Mouse (Mus musculus): ENCODE measurements around the gene Astn2. TPM values are rescaled to one million over a fixed set of nuclear protein-coding genes. Genes with fewer than 3 reads are reported as not detected.

Astn2 gene
- polyA plus RNA-seq, 1 experiment: not detected

GRCm38 (mm10) chr4:66276096-66276495 lies 128.3 kb downstream of the Astn2 start:
- WGBS: 89% methylated on average over 4 of the region's 4 CpGs
- Histone ChIP-seq H3K27ac (ENCODE audit: insufficient read depth, low read depth, low read length) (no peak overlapping the region), H3K4me3 (ENCODE audit: insufficient read depth, low read depth, low read length) (no peak overlapping the region), H3K4me1 (ENCODE audit: control insufficient read depth, insufficient read depth, low read length) (no peaks in the 10 kb centered on the region)
- TF ChIP-seq CTCF (IDR thresholded peaks at IDR 0.05; ENCODE audit: insufficient read depth, low read depth, low read length): no peak
- TF ChIP-seq POLR2A (IDR thresholded peaks at IDR 0.05; ENCODE audit: insufficient read depth, low read depth, low read length): no peak

GRCm38 (mm10) chr4:66271550-66272117 lies 132.8 kb downstream of the Astn2 start:
- Histone ChIP-seq H3K4me3 (ENCODE audit: insufficient read depth, low read depth, low read length) (no peak overlapping the region), H3K4me1 (ENCODE audit: control insufficient read depth, insufficient read depth, low read length) (no peaks in the 10 kb centered on the region), H3K27ac (ENCODE audit: insufficient read depth, low read depth, low read length) (no peak overlapping the region)
- no peak for TF ChIP-seq CTCF (IDR thresholded peaks at IDR 0.05; ENCODE audit: insufficient read depth, low read depth, low read length)
- TF ChIP-seq POLR2A (IDR thresholded peaks at IDR 0.05; ENCODE audit: insufficient read depth, low read depth, low read length): no peak
- 89% methylated on average over 6 of the region's 6 CpGs for WGBS

DNA sequence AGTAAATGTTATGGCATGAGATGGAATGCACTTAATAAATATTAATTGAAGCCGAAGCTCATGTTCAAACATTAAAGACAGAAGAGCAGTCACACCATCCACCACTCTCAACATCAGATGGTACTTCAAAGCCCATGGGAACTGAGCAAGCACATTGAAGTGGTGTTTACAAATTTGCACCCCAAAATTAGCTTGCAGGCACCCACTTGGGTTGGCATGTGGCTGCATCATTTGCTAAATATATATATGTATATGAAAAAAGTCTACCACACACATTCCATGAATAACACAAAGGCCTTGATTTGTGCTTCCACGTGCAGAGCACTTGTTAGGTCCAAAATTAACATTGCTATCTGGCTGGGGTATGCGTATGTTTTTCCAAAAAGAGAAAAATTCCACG lies 140.4 kb downstream of the Astn2 start:
- WGBS: 70% methylated on average over 4 of the region's 4 CpGs
- Histone ChIP-seq H3K4me1 (ENCODE audit: control insufficient read depth, insufficient read depth, low read length) (no peaks in the 10 kb centered on the region), H3K27ac (ENCODE audit: insufficient read depth, low read depth, low read length) (no peak overlapping the region), H3K4me3 (ENCODE audit: insufficient read depth, low read depth, low read length) (no peak overlapping the region)
- TF ChIP-seq POLR2A (IDR thresholded peaks at IDR 0.05; ENCODE audit: insufficient read depth, low read depth, low read length) (no peak), CTCF (IDR thresholded peaks at IDR 0.05; ENCODE audit: insufficient read depth, low read depth, low read length) (no peak)

- Histone ChIP-seq H3K4me3 (ENCODE audit: insufficient read depth, low read depth, low read length) (no peak overlapping the region), H3K4me1 (ENCODE audit: control insufficient read depth, insufficient read depth, low read length) (no peaks in the 10 kb centered on the region), H3K27ac (ENCODE audit: insufficient read depth, low read depth, low read length) (no peak overlapping the region)
- 43% methylated on average over 3 of the region's 3 CpGs for WGBS
- TF ChIP-seq POLR2A (IDR thresholded peaks at IDR 0.05; ENCODE audit: insufficient read depth, low read depth, low read length) (no peak), CTCF (IDR thresholded peaks at IDR 0.05; ENCODE audit: insufficient read depth, low read depth, low read length) (no peak)
Observed at GRCm38 (mm10) chr4:66261276-66261675, 143.1 kb downstream of the Astn2 start.

GRCm38 (mm10) chr4:66258905-66259304 lies 145.5 kb downstream of the Astn2 start:
- Histone ChIP-seq H3K27ac (ENCODE audit: insufficient read depth, low read depth, low read length) (no peak overlapping the region), H3K4me1 (ENCODE audit: control insufficient read depth, insufficient read depth, low read length) (no peaks in the 10 kb centered on the region), H3K4me3 (ENCODE audit: insufficient read depth, low read depth, low read length) (no peak overlapping the region)
- no peak for TF ChIP-seq POLR2A (IDR thresholded peaks at IDR 0.05; ENCODE audit: insufficient read depth, low read depth, low read length)
- TF ChIP-seq CTCF (IDR thresholded peaks at IDR 0.05; ENCODE audit: insufficient read depth, low read depth, low read length): no peak
- 85% methylated on average over 2 of the region's 2 CpGs for WGBS

- Histone ChIP-seq H3K27ac (ENCODE audit: insufficient read depth, low read depth, low read length) (no peak overlapping the region), H3K4me3 (ENCODE audit: insufficient read depth, low read depth, low read length) (no peak overlapping the region), H3K4me1 (ENCODE audit: control insufficient read depth, insufficient read depth, low read length) (no peaks in the 10 kb centered on the region)
- WGBS: 77% methylated on average over 4 of the region's 4 CpGs
- TF ChIP-seq CTCF (IDR thresholded peaks at IDR 0.05; ENCODE audit: insufficient read depth, low read depth, low read length) (no peak), POLR2A (IDR thresholded peaks at IDR 0.05; ENCODE audit: insufficient read depth, low read depth, low read length) (no peak)
Observed at GRCm38 (mm10) chr4:66254695-66255492, 149.5 kb downstream of the Astn2 start.

DNA sequence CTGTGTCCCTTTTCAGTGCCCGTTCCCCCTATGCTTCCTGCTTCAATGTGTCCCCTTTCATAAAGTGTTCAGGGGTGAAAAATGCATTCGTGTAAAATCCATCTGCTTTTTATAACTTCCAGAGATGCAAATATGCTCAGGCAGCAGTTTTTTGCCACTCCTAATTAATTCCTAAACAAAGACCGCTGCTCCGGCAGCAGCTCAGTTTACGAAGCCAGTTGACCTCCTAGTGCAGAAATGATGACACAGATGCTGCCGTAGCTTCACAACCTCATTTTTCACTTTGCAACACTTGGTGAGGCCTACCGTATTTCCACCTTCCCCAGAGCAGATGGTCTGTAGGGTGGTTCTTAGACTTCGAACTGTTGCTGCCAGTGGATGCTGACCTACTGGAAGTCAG lies 155.9 kb downstream of the Astn2 start:
- Histone ChIP-seq H3K4me3 (ENCODE audit: insufficient read depth, low read depth, low read length) (no peak overlapping the region), H3K27ac (ENCODE audit: insufficient read depth, low read depth, low read length) (no peak overlapping the region), H3K4me1 (ENCODE audit: control insufficient read depth, insufficient read depth, low read length) (no peaks in the 10 kb centered on the region)
- no peak for TF ChIP-seq POLR2A (IDR thresholded peaks at IDR 0.05; ENCODE audit: insufficient read depth, low read depth, low read length)
- TF ChIP-seq CTCF (IDR thresholded peaks at IDR 0.05; ENCODE audit: insufficient read depth, low read depth, low read length): no peak
- WGBS: 71% methylated on average over 8 of the region's 8 CpGs

DNA sequence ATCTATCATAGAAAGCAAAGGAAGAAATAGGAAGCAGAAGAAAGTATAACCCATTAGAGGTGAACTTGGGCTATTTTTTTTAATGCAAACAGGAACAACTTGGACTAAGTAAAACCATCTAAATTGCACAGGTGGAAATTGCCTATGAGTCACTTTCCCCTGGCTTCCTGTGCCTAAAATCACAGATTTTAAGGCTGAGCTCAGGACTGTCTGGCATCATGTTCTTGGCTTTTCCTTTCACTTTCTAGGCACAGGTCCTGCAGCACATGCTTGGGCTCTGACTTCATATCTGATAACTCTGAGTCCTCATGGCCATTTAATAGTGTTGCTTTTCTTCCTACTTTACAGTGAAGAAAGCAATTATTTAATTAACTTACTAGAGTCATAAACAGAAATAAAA lies 161.7 kb downstream of the Astn2 start:
- TF ChIP-seq CTCF (IDR thresholded peaks at IDR 0.05; ENCODE audit: insufficient read depth, low read depth, low read length) (no peak), POLR2A (IDR thresholded peaks at IDR 0.05; ENCODE audit: insufficient read depth, low read depth, low read length) (no peak)
- no peaks in the 10 kb centered on the region for H3K4me1 ChIP-seq (ENCODE audit: control insufficient read depth, insufficient read depth, low read length)
- no peak overlapping the region for H3K4me3 ChIP-seq (ENCODE audit: insufficient read depth, low read depth, low read length)
- no peak overlapping the region for H3K27ac ChIP-seq (ENCODE audit: insufficient read depth, low read depth, low read length)

- WGBS: 89% methylated on average over 3 of the region's 3 CpGs
- no peaks in the 10 kb centered on the region for H3K4me1 ChIP-seq (ENCODE audit: control insufficient read depth, insufficient read depth, low read length)
- no peak for TF ChIP-seq CTCF (IDR thresholded peaks at IDR 0.05; ENCODE audit: insufficient read depth, low read depth, low read length)
- no peak for TF ChIP-seq POLR2A (IDR thresholded peaks at IDR 0.05; ENCODE audit: insufficient read depth, low read depth, low read length)
Observed at GRCm38 (mm10) chr4:66232799-66233198, 171.6 kb downstream of the Astn2 start.

More at GRCm38 (mm10) chr4:66232799-66233198, 171.6 kb downstream of the Astn2 start:
- Histone ChIP-seq H3K4me3 (ENCODE audit: insufficient read depth, low read depth, low read length) (no peak overlapping the region), H3K27ac (ENCODE audit: insufficient read depth, low read depth, low read length) (no peak overlapping the region)
